Mouse (Mus musculus): ENCODE data around the gene Cebpe.

DNA sequence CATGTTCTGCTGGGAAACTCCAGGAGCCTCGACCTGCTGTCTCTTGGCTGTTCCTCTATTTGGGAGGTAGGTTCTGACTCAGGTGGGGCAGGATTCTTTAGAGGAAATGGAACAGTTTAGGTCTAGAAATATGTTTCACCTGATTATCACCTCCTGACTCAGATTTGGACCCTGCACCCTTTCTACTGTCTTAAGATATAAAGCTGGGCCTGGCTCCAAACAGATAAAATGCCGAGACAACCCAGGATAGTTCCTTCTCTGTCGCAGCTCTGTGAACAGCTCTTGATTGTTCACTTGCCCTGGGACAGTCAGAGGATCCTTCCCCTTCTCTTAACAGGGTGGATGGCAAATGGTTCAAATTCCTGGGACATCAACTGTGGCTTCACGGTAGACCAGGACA is 23.2 kb upstream of the Cebpe start:
- TF ChIP-seq CTCF (IDR thresholded peaks at IDR 0.05; ENCODE audit: low read depth, low read length) (no peak), POLR2A (IDR thresholded peaks at IDR 0.05; ENCODE audit: extremely low read depth, insufficient read depth, low read length) (no peak)
